Mouse (Mus musculus): ENCODE measurements at regions not wholly inside any gene's neighbourhood (a gene's known extent, or its start where the extent isn't known, plus 50 kb on each side); places are given as distances from the start of the nearest gene placed in this dataset.

- TF ChIP-seq EP300 (IDR thresholded peaks at IDR 0.05; ENCODE audit: low read depth) (no peak), CTCF (IDR thresholded peaks at IDR 0.05; ENCODE audit: low read depth) (no peak)
Observed at GRCm38 (mm10) chr3:103422806-103423205, 143.7 kb downstream of the Trim33 start.
